Mouse (Mus musculus): ENCODE measurements around the gene Cpe. TPM values are rescaled to one million over a fixed set of nuclear protein-coding genes. Genes with fewer than 3 reads are reported as not detected.

Cpe gene
- total and polyA plus RNA-seq, 3 experiments: 0.13 TPM; not detected in 2

DNA sequence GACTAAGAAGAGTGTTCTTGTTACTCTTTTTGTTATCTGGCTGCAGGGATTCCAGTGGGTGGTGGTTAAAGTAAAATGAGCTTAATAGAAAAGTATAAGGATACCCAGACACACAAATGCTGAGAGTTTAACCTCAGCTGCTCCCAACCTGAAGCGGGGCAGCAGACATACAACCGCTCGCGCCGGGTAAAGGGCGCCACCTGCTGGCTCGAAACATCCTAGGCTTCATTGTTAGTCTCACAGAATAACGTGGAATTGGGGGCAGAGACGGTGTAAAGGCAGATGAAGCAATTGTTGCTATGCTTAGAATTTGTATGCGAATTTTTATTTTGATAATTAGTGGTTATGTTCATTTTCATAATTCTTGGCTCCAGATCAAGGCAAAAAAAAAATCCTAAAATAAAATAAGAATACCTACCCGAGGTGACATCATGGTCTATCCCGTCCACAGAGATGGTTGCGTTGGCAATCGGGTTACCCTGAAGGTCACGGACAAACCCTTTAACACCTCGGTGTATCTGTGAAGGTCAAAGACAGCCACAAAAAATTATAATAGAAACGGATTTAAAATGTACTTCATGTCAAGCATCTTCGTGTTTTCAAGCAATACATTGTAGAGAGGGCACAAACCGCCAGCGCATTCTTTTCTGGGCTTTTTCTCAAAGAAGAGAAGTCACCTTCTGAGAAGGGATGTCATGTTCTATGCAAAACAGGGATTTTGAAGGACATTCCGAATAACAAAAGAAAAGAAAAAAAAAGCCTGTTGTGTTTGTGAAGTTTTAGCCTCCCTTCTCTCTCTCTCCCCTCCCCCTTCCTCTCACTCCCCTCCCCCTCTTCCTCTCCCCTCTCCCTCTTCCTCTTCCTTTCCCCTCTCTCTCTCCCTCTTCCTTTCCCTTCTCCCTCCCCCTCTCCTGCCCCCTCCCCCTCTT is 95.5 kb downstream of the Cpe start:
- H3K27me3 ChIP-seq (replicated peaks): peaks cover 20% of the 10 kb centered on the region
- H3K36me3 ChIP-seq (replicated peaks in 1 of 2; ENCODE audit: control insufficient read depth in 1 of 2, insufficient read depth in 1 of 2, low read length in 1 of 2): no peaks in the 10 kb centered on the region
- dilution Hi-C loops (cut with MboI; ENCODE audit: extremely low pct_ligation_motif_present, extremely low pct_unique_long_range_greater_than_20kb, low sequenced_read_pairs): no loop called here
- no peak overlapping the region for H3K4me3 ChIP-seq (replicated peaks in 1 of 3; ENCODE audit: low read depth in 2 of 3, low read length in 2 of 3, poor library complexity in 1 of 3)
- no peak overlapping the region for H3K9ac ChIP-seq (ENCODE audit: insufficient read depth, low read depth)
- no peaks in the 10 kb centered on the region for H3K9me3 ChIP-seq (replicated peaks; ENCODE audit: low read length)
- peak; percentile 55 for DNase-seq (ENCODE audit: extremely low read depth)
- no peaks in the 10 kb centered on the region for H3K79me2 ChIP-seq (replicated peaks; ENCODE audit: control insufficient read depth, extremely low read depth, insufficient read depth, poor library complexity, severe bottlenecking)
- H3K4me1 ChIP-seq (ENCODE audit: control insufficient read depth in 1 of 2, insufficient read depth in 2 of 2): no peaks in the 10 kb centered on the region
- in situ Hi-C loops (cut with MboI; ENCODE audit: low pct_ligation_motif_present, low pct_unique_long_range_greater_than_20kb, low sequenced_read_pairs): no loop called here
- no peak overlapping the region for H3K27ac ChIP-seq (ENCODE audit: insufficient read depth, low read depth)
- TF ChIP-seq NELFE (IDR thresholded peaks at IDR 0.05; ENCODE audit: low read depth, low read length): no peak
- TF ChIP-seq CTCF (conservative IDR thresholded peaks at IDR 0.05 in 1 of 2, IDR thresholded peaks at IDR 0.05 in 1 of 2; ENCODE audit: low read depth in 2 of 2, low read length in 2 of 2): peak; percentile 47 to 78; a peak in 3 of 4 replicates
- TF ChIP-seq RAD21 (IDR thresholded peaks at IDR 0.05; ENCODE audit: low read depth, low read length): peak; percentile 65
- TF ChIP-seq SMC3 (IDR thresholded peaks at IDR 0.05; ENCODE audit: low read depth, low read length): peak; percentile 63
- no peak for TF ChIP-seq MXI1 (IDR thresholded peaks at IDR 0.05; ENCODE audit: low read depth, low read length)
- TF ChIP-seq UBTF (IDR thresholded peaks at IDR 0.05; ENCODE audit: low read depth, low read length): no peak
- TF ChIP-seq ZMIZ1 (IDR thresholded peaks at IDR 0.05; ENCODE audit: low read depth, low read length): no peak
- no peak for TF ChIP-seq RCOR1 (conservative IDR thresholded peaks at IDR 0.05; ENCODE audit: low read depth, low read length)
- TF ChIP-seq ELF1 (IDR thresholded peaks at IDR 0.05; ENCODE audit: low read depth, low read length): no peak
- TF ChIP-seq MYC (IDR thresholded peaks at IDR 0.05; ENCODE audit: low read depth, low read length): no peak
- no peak for TF ChIP-seq ZKSCAN1 (IDR thresholded peaks at IDR 0.05; ENCODE audit: borderline replicate concordance, low read depth, low read length)
- no peak for TF ChIP-seq ZNF384 (IDR thresholded peaks at IDR 0.05; ENCODE audit: low read depth, low read length)
- H3K4me2 ChIP-seq (ENCODE audit: insufficient read depth, low read depth, poor library complexity, severe bottlenecking): peak overlapping the region; percentile 4; the same call in 1 of the 2 replicates

DNA sequence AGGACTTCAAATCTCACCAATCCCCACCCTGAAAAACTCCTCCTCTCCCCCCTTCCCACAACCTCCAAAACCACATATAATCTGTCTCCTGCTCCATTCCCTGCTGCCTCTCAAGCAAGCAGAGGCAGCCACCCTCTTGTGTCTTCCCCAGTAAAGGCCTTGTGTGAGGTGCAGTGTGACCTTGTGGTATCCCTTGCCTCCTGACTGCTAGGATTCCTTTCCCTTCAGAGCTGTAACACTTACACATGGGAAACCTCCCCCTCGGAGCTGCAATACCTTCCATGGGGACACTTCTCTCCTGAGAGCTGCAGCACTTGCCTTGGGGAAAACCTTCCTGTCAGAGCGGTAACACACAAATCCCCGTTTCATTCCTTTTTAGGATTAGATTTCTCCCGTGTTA is 96.5 kb downstream of the Cpe start:
- in situ Hi-C loops (cut with MboI; ENCODE audit: low pct_ligation_motif_present, low pct_unique_long_range_greater_than_20kb, low sequenced_read_pairs): no loop called here
- Histone ChIP-seq H3K4me3 (replicated peaks in 1 of 3; ENCODE audit: low read depth in 2 of 3, low read length in 2 of 3, poor library complexity in 1 of 3) (no peak overlapping the region), H3K36me3 (replicated peaks in 1 of 2; ENCODE audit: control insufficient read depth in 1 of 2, insufficient read depth in 1 of 2, low read length in 1 of 2) (no peaks in the 10 kb centered on the region)

More for the DNA sequence above, 96.5 kb downstream of the Cpe start:
- TF ChIP-seq UBTF (IDR thresholded peaks at IDR 0.05; ENCODE audit: low read depth, low read length): no peak
- no peak for TF ChIP-seq EP300 (IDR thresholded peaks at IDR 0.05; ENCODE audit: low read length)
- no peak for DNase-seq (ENCODE audit: extremely low read depth)
- no peaks in the 10 kb centered on the region for H3K79me2 ChIP-seq (replicated peaks; ENCODE audit: control insufficient read depth, extremely low read depth, insufficient read depth, poor library complexity, severe bottlenecking)
- dilution Hi-C loops (cut with MboI; ENCODE audit: extremely low pct_ligation_motif_present, extremely low pct_unique_long_range_greater_than_20kb, low sequenced_read_pairs): no loop called here
- no peak overlapping the region for H3K9ac ChIP-seq (ENCODE audit: insufficient read depth, low read depth)
- H3K4me1 ChIP-seq (ENCODE audit: control insufficient read depth in 1 of 2, insufficient read depth in 2 of 2): no peaks in the 10 kb centered on the region
- peaks cover 20% of the 10 kb centered on the region for H3K27me3 ChIP-seq (replicated peaks)
- no peak overlapping the region for H3K4me2 ChIP-seq (ENCODE audit: insufficient read depth, low read depth, poor library complexity, severe bottlenecking)
- H3K9me3 ChIP-seq (replicated peaks; ENCODE audit: low read length): no peaks in the 10 kb centered on the region
- no peak overlapping the region for H3K27ac ChIP-seq (ENCODE audit: insufficient read depth, low read depth)

All from CH12.LX (cell line).